Mouse (Mus musculus) G1E (cell line): ENCODE data around the gene Caps2. TPM values are rescaled to one million over a fixed set of nuclear protein-coding genes. Genes with fewer than 3 reads are reported as not detected.
"Not testable (repeated sequence)": the region's sequence is repeated elsewhere in the genome, so short reads cannot be mapped to it uniquely, and the experiment has no call there.

Source experiments
- ATAC-seq: 2 replicates; pipeline ENCODE4 v1.8.0; 2016; ENCODE audit warnings: mild to moderate bottlenecking; ENCODE audit not compliant: insufficient number of reproducible peaks, poor library complexity, low FRiP score, severe bottlenecking; ENCODE audit errors: extremely low read depth
- DNase-seq: peaks from one replicate; pipeline ENCODE4 v3.0.0; 2012; ENCODE audit warnings: low spot score
- H3K27me3 ChIP-seq: 2 replicates; pipeline ENCODE4 v1.6.1; 2012; ENCODE audit warnings: mild to moderate bottlenecking, low read length, inconsistent platforms; ENCODE audit not compliant: insufficient read depth
- H3K36me3 ChIP-seq: replicated peaks from 2 replicates; pipeline ENCODE3; 2012; ENCODE audit warnings: mild to moderate bottlenecking, inconsistent platforms
- H3K4me1 ChIP-seq: 2 replicates; pipeline ENCODE4 v1.6.1; 2012; ENCODE audit warnings: low read depth, low read length, inconsistent platforms, mixed read lengths; ENCODE audit not compliant: insufficient read depth
- H3K4me3 ChIP-seq: 2 replicates; pipeline ENCODE4 v1.5.1; 2012; ENCODE audit warnings: low read depth, mild to moderate bottlenecking, inconsistent platforms, low read length, moderate library complexity, mixed read lengths
- H3K9me3 ChIP-seq: replicated peaks from 2 replicates; pipeline ENCODE4 v1.6.1; 2012; ENCODE audit warnings: inconsistent platforms
- CTCF ChIP-seq: IDR thresholded peaks from 2 replicates; pipeline ENCODE4 v1.5.1; 2012; ENCODE audit warnings: low read depth, low read length, inconsistent platforms, mixed read lengths
- GATA1 ChIP-seq: IDR thresholded peaks from 2 replicates; pipeline ENCODE4 v1.6.1; 2012; ENCODE audit warnings: borderline replicate concordance, low read length, inconsistent platforms, mixed read lengths
- GATA2 ChIP-seq: IDR thresholded peaks from 2 replicates; pipeline ENCODE4 v1.6.1; 2012; ENCODE audit warnings: low read depth, low read length, inconsistent platforms, borderline replicate concordance
- POLR2AphosphoS5 ChIP-seq: IDR thresholded peaks from 2 replicates; pipeline ENCODE4 v1.6.1; 2012; ENCODE audit warnings: low read depth, low read length, inconsistent platforms; ENCODE audit not compliant: insufficient replicate concordance
- TAL1 ChIP-seq: conservative IDR thresholded peaks from 2 replicates; pipeline ENCODE4 v1.6.1; 2012; ENCODE audit warnings: low read depth, low read length, inconsistent platforms, mixed read lengths
- polyA plus RNA-seq: library from polyadenylated mRNA; stranded (reverse); fragments of >175 nt; gene quantifications from 2 replicates; pipeline ENCODE4 v1.2.3, GENCODE M21; 2012
- total RNA-seq, 2 experiments: library from RNA; stranded (forward) in 1 of 2; stranded (reverse) in 1 of 2; fragments of 200-1000 nt in 1 of 2; fragments of >200 nt in 1 of 2; fragmentation: Nextera tagmentation in 1 of 2; gene quantifications; 2 replicates each; pipeline ENCODE4 v1.2.3; 2014 to 2017

The Caps2 gene
- not detected in 2 replicates for total RNA-seq (2014; fragmentation: Nextera tagmentation)
- 0.05 and 0.06 TPM in 2 replicates for total RNA-seq (2017)
- polyA plus RNA-seq = not detected in 2 replicates

- H3K36me3 ChIP-seq = no peaks in the 10 kb centered on the region
- H3K9me3 ChIP-seq = no peaks in the 10 kb centered on the region
- H3K4me3 ChIP-seq = no peak within 1 kb of the TSS
- TF ChIP-seq TAL1 (no peak), GATA2 (no peak), POLR2AphosphoS5 (no peak), GATA1 (no peak), CTCF (no peak)
- DNase-seq (no peak), ATAC-seq (no peak)
- no peaks in the 10 kb centered on the region for H3K4me1 ChIP-seq
- no peaks in the 10 kb centered on the region for H3K27me3 ChIP-seq
Measured at GRCm38 (mm10) chr10:112163168-112163766, at the start of gene Caps2. Gene Caps2 (plus strand): TSS chr10:112163621.

- DNase-seq, H3K27me3 ChIP-seq, H3K36me3 ChIP-seq, H3K4me3 ChIP-seq, ATAC-seq, H3K9me3 ChIP-seq, H3K4me1 ChIP-seq: not testable (repeated sequence)
Measured at GRCm38 (mm10) chr10:112125090-112125489, 38.3 kb upstream of the Caps2 start.

GRCm38 (mm10) chr10:112127682-112128230 is 35.7 kb upstream of the Caps2 start:
- not testable (repeated sequence) for DNase-seq, H3K27me3 ChIP-seq, ATAC-seq, H3K36me3 ChIP-seq, H3K4me1 ChIP-seq, H3K9me3 ChIP-seq, H3K4me3 ChIP-seq

- H3K36me3 ChIP-seq = no peaks in the 10 kb centered on the region
- DNase-seq (no peak), ATAC-seq (no peak)
- no peaks in the 10 kb centered on the region for H3K4me1 ChIP-seq
- no peaks in the 10 kb centered on the region for H3K27me3 ChIP-seq
- no peaks in the 10 kb centered on the region for H3K9me3 ChIP-seq
- TF ChIP-seq GATA1 (no peak), GATA2 (no peak), TAL1 (no peak), POLR2AphosphoS5 (no peak), CTCF (no peak)
- no peak overlapping the region for H3K4me3 ChIP-seq
Measured at GRCm38 (mm10) chr10:112132194-112132593, 31.2 kb upstream of the Caps2 start.

GRCm38 (mm10) chr10:112138050-112138870 is 25.2 kb upstream of the Caps2 start:
- Histone ChIP-seq H3K27me3 (no peaks in the 10 kb centered on the region), H3K9me3 (no peaks in the 10 kb centered on the region), H3K4me1 (no peaks in the 10 kb centered on the region), H3K4me3 (no peak overlapping the region), H3K36me3 (no peaks in the 10 kb centered on the region)
- no peak for DNase-seq
- no peak for ATAC-seq
- TF ChIP-seq CTCF (no peak), TAL1 (no peak), POLR2AphosphoS5 (no peak), GATA2 (no peak), GATA1 (no peak)

- TF ChIP-seq POLR2AphosphoS5 = no peak
- TF ChIP-seq GATA2 = no peak
- TF ChIP-seq TAL1 = no peak
- no peak for TF ChIP-seq GATA1
- TF ChIP-seq CTCF = no peak
- Histone ChIP-seq H3K4me3 (no peak overlapping the region), H3K36me3 (no peaks in the 10 kb centered on the region), H3K9me3 (no peaks in the 10 kb centered on the region), H3K4me1 (no peaks in the 10 kb centered on the region), H3K27me3 (no peaks in the 10 kb centered on the region)
- DNase-seq = no peak
- no peak for ATAC-seq
Measured at GRCm38 (mm10) chr10:112138871-112139430, 24.5 kb upstream of the Caps2 start.
